Mouse (Mus musculus): ENCODE results near the gene 1810055G02Rik. TPM values are rescaled to one million over a fixed set of nuclear protein-coding genes. Genes with fewer than 3 reads are reported as not detected.

Gene 1810055G02Rik
- polyA plus RNA-seq, 1 experiment from 2014 or later: 48.2 TPM

DNA sequence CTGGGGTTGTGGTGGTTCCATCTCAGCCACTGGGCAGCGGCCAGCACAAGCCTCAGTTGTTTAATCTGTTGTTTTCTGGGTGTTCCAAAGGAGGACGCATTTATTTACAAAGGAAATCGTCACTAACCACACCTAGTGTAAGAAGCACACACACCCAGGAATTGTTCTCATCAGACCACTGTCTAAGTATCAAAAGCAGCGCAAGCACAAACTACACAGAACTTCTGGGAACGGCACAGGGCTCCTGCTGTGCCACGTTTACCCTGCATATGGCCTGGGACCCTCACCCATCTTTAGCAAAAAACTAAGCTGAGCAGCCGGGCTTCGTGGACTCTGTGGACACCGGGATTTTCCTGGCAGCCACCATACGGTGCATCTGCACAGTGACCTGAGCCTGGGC, 39.5 kb upstream of the 1810055G02Rik start:
- H3K4me3 ChIP-seq (ENCODE audit: low read depth, low read length): no peak overlapping the region
- TF ChIP-seq EP300 (IDR thresholded peaks at IDR 0.05; ENCODE audit: low read depth) (no peak), CTCF (IDR thresholded peaks at IDR 0.05; ENCODE audit: low read depth) (no peak)
- no peaks in the 10 kb centered on the region; the same call in 1 of the 2 replicates for H3K36me3 ChIP-seq (replicated peaks; ENCODE audit: insufficient read depth, low read length)
- no peaks in the 10 kb centered on the region for H3K9me3 ChIP-seq (ENCODE audit: low read length)
- DNase-seq (no peak), ATAC-seq (no peak)
- no peak overlapping the region for H3K9ac ChIP-seq (replicated peaks)
- no peak overlapping the region for H3K4me2 ChIP-seq (ENCODE audit: low read depth, low read length)
- H3K27me3 ChIP-seq (ENCODE audit: insufficient read depth, low read length): no peaks in the 10 kb centered on the region
- H3K27ac ChIP-seq (ENCODE audit: low read depth): 0 out of 2 replicates have a peak overlapping the region, but pooled peaks have one; percentile 4
- peaks cover 53% of the 10 kb centered on the region for H3K4me1 ChIP-seq (ENCODE audit: insufficient read depth)
- WGBS (ENCODE audit: insufficient replicate concordance): 56% methylated on average over 10 of the region's 10 CpGs

DNA sequence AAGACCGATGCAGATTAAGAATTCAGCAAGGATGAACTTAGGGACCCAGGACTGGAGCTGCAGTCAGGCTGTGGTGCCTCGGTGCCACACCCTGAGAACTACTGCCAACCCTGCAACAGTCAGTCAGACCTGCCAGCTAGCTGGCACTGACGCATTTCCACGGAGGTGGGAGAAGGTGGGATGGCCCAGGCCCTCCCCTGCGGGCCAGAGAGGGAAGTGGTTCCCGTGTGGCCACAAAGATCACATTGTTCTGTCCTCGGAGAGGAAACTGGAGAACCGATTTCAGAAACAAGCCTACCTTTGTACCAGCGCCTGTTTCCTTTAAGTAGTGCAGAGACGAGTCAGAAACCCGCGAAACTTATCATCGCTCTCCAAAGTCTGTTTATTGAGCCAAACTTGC, 39.0 kb upstream of the 1810055G02Rik start:
- no peaks in the 10 kb centered on the region; the same call in 1 of the 2 replicates for H3K36me3 ChIP-seq (replicated peaks; ENCODE audit: insufficient read depth, low read length)
- H3K9me3 ChIP-seq (ENCODE audit: low read length): no peaks in the 10 kb centered on the region
- TF ChIP-seq CTCF (IDR thresholded peaks at IDR 0.05; ENCODE audit: low read depth) (peak; percentile 17; the same call in 1 of the 2 replicates), EP300 (IDR thresholded peaks at IDR 0.05; ENCODE audit: low read depth) (no peak)
- ATAC-seq (no peak), DNase-seq (peak; percentile 31)
- no peak overlapping the region for H3K9ac ChIP-seq (replicated peaks)
- no peaks in the 10 kb centered on the region for H3K27me3 ChIP-seq (ENCODE audit: insufficient read depth, low read length)
- 19% methylated on average over 13 of the region's 13 CpGs for WGBS (ENCODE audit: insufficient replicate concordance)
- peak overlapping the region; percentile 44; the same call in 1 of the 2 replicates for H3K4me2 ChIP-seq (ENCODE audit: low read depth, low read length)
- H3K4me1 ChIP-seq (ENCODE audit: insufficient read depth): peaks cover 57% of the 10 kb centered on the region
- peak overlapping the region; percentile 55; the same call in 1 of the 2 replicates for H3K27ac ChIP-seq (ENCODE audit: low read depth)
- no peak overlapping the region for H3K4me3 ChIP-seq (ENCODE audit: low read depth, low read length)

DNA sequence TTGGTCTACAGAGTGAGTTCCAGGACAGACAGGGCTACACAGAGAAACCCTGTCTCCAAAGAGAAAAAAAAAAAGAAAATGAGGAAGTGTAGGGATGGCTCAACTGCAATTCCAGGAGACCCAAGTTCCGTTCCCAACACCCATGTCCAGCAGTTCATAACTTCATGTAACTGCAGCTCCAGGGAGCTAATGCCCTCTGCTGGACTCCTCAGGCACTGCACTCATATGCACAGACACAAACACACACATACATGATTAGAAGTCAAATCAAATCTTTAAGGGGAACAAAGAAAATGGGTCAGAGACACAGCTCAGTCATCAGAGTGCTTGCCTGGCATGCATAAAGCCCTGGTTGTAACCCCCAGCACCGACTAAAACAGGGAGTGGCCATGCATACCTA, 34.9 kb upstream of the 1810055G02Rik start:
- ATAC-seq: no peak
- Histone ChIP-seq H3K4me1 (ENCODE audit: insufficient read depth) (peaks cover 28% of the 10 kb centered on the region), H3K27ac (ENCODE audit: low read depth) (no peak overlapping the region; the same call in 1 of the 2 replicates), H3K9me3 (ENCODE audit: low read length) (no peaks in the 10 kb centered on the region), H3K4me2 (ENCODE audit: low read depth, low read length) (no peak overlapping the region), H3K9ac (replicated peaks) (no peak overlapping the region), H3K4me3 (ENCODE audit: low read depth, low read length) (no peak overlapping the region), H3K27me3 (ENCODE audit: insufficient read depth, low read length) (no peaks in the 10 kb centered on the region), H3K36me3 (replicated peaks; ENCODE audit: insufficient read depth, low read length) (no peaks in the 10 kb centered on the region; the same call in 1 of the 2 replicates)
- TF ChIP-seq CTCF (IDR thresholded peaks at IDR 0.05; ENCODE audit: low read depth): peak; percentile 61
- TF ChIP-seq EP300 (IDR thresholded peaks at IDR 0.05; ENCODE audit: low read depth): no peak
- DNase-seq: no peak
- 81% methylated on average over 2 of the region's 2 CpGs for whole genome bisulfite sequencing (ENCODE audit: insufficient replicate concordance)

DNA sequence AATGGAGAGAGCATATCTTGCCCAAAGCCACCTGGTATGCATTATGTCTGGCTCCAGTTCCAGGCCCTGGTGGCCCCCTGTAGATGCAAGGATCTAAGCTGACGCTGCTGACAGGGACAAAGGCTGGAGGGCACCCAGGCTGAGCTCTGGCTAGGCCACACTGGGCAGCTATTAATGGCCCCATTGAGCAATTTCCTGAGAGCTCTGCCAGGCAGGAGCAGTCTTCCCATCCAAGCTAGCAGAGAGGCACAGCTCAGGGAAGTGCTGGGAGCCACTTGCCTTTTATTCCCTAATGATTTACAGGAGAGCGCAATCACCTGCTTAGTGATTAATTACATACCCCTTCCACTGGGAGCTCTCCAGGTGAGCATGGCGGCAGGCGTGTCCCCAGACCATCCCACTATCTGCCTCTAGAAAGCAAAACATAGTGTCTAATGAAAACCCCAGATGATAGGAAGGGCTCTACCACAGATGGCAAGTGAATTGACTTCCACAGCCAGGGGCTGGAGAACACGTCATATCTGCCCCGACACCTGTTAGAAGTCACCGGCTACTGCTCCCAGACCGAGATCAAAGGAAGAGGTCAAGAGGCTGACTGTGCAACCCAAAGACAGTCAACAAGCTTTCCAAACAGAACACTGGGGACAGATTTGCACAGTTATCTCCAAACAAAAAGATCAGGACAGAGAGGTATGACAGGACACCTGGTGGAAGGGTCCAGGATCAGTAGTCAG, 33.8 kb upstream of the 1810055G02Rik start:
- H3K36me3 ChIP-seq (replicated peaks; ENCODE audit: insufficient read depth, low read length): no peaks in the 10 kb centered on the region; the same call in 1 of the 2 replicates
- H3K9ac ChIP-seq (replicated peaks): peak overlapping the region; percentile 48
- no peaks in the 10 kb centered on the region for H3K9me3 ChIP-seq (ENCODE audit: low read length)
- ATAC-seq (peak; percentile 88), DNase-seq (peak; percentile 54)
- TF ChIP-seq CTCF (IDR thresholded peaks at IDR 0.05; ENCODE audit: low read depth) (no peak; the same call in 1 of the 2 replicates), EP300 (IDR thresholded peaks at IDR 0.05; ENCODE audit: low read depth) (no peak)
- 51% methylated on average over 8 of the region's 8 CpGs for WGBS (ENCODE audit: insufficient replicate concordance)
- peak overlapping the region; percentile 29; the same call in 1 of the 2 replicates for H3K4me2 ChIP-seq (ENCODE audit: low read depth, low read length)
- H3K27me3 ChIP-seq (ENCODE audit: insufficient read depth, low read length): no peaks in the 10 kb centered on the region
- peak overlapping the region; percentile 78 for H3K27ac ChIP-seq (ENCODE audit: low read depth)
- H3K4me3 ChIP-seq (ENCODE audit: low read depth, low read length): no peak overlapping the region
- peaks cover 24% of the 10 kb centered on the region for H3K4me1 ChIP-seq (ENCODE audit: insufficient read depth)

DNA sequence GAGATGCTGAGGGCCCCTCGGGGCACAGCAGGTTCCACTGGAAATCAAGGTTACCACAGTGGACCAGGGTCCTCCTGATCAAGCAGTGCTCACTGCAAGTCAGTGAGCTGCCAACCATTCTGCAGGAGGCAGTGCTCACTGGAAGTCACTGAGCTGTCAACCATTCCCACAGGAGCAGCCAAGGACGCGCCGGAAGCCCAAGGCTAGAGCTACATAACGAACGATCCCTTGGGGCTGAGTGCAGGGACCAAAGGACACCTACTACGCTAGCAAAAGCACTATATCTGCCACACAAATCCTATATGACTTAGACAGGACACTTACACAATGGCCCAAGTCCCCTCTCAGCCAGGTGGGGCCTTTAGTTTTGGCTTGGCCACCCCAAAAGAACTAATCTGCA, 27.4 kb upstream of the 1810055G02Rik start:
- 51% methylated on average over 7 of the region's 7 CpGs for WGBS (ENCODE audit: insufficient replicate concordance)
- H3K27me3 ChIP-seq (ENCODE audit: insufficient read depth, low read length): no peaks in the 10 kb centered on the region
- ATAC-seq (no peak), DNase-seq (no peak)
- H3K27ac ChIP-seq (ENCODE audit: low read depth): peak overlapping the region; percentile 69; the same call in 1 of the 2 replicates
- no peaks in the 10 kb centered on the region for H3K9me3 ChIP-seq (ENCODE audit: low read length)
- no peak overlapping the region for H3K4me3 ChIP-seq (ENCODE audit: low read depth, low read length)
- no peaks in the 10 kb centered on the region for H3K36me3 ChIP-seq (replicated peaks; ENCODE audit: insufficient read depth, low read length)
- H3K4me2 ChIP-seq (ENCODE audit: low read depth, low read length): peak overlapping the region; percentile 55
- H3K9ac ChIP-seq (replicated peaks): no peak overlapping the region; the same call in 1 of the 2 replicates
- TF ChIP-seq CTCF (IDR thresholded peaks at IDR 0.05; ENCODE audit: low read depth): no peak
- TF ChIP-seq EP300 (IDR thresholded peaks at IDR 0.05; ENCODE audit: low read depth): no peak
- peaks cover 50% of the 10 kb centered on the region for H3K4me1 ChIP-seq (ENCODE audit: insufficient read depth)

DNA sequence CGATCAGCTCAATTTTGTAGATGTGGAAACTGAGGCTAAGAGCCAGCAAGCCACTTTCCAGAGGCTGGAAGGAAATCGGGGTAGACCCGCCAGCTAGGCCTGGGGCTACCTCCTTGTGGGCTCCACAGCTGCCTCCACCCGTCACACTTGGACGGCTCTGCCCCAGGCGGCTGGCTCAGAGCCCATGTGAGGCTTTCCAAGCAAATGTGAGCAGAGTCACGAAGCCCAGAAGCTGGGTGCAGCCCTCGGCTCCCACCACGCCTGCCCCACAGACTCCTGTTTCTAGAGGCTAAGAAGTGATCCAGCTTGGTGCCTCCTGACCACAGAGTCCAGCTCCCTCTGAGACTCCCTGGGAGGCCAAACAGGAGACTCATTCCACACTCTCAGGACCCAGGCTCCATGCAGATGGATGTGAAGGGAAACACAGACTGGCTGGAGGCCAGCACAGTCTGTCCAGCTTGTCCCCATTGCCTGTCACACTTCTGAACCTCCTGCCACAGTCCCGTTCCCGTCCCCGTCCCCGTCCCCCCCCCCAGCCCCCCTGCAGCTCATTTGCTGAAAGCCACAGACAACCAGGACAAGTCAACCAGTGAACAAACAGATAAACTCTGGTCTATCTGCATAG, 26.7 kb upstream of the 1810055G02Rik start:
- Histone ChIP-seq H3K4me1 (ENCODE audit: insufficient read depth) (peaks cover 50% of the 10 kb centered on the region), H3K4me3 (ENCODE audit: low read depth, low read length) (no peak overlapping the region), H3K27me3 (ENCODE audit: insufficient read depth, low read length) (no peaks in the 10 kb centered on the region), H3K27ac (ENCODE audit: low read depth) (peak overlapping the region; percentile 69), H3K9me3 (ENCODE audit: low read length) (no peaks in the 10 kb centered on the region), H3K4me2 (ENCODE audit: low read depth, low read length) (peak overlapping the region; percentile 55), H3K9ac (replicated peaks) (peak overlapping the region; percentile 39; the same call in 1 of the 2 replicates), H3K36me3 (replicated peaks; ENCODE audit: insufficient read depth, low read length) (no peaks in the 10 kb centered on the region)
- 31% methylated on average over 13 of the region's 13 CpGs for WGBS (ENCODE audit: insufficient replicate concordance)
- ATAC-seq (peak; percentile 17; the same call in 1 of the 2 replicates), DNase-seq (peak; percentile 59)
- TF ChIP-seq CTCF (IDR thresholded peaks at IDR 0.05; ENCODE audit: low read depth): no peak
- TF ChIP-seq EP300 (IDR thresholded peaks at IDR 0.05; ENCODE audit: low read depth): no peak
